Mouse (Mus musculus) midbrain, postnatal 0 days (tissue): Measurements from ENCODE around the gene Slc9a1. TPM values are rescaled to one million over a fixed set of nuclear protein-coding genes. Genes with fewer than 3 reads are reported as not detected.
A peak's percentile ranks its signal among the peaks of the same experiment; 100 is the strongest.

ENCODE experiments used
- ATAC-seq: fragments of 200-750 bp; cut with Nextera tagmentation; 2 replicates; pipeline ENCODE4 v1.8.0; 2017; ENCODE audit warnings: moderate number of reproducible peaks, mild to moderate bottlenecking, moderate TSS enrichment, moderate library complexity; ENCODE audit not compliant: low FRiP score
- DNase-seq: peaks from one replicate; pipeline ENCODE4 v3.0.0-alpha.2; 2015; ENCODE audit warnings: low spot score
- H3K27ac ChIP-seq: fragments of 300-500 bp; sonication (generic); 2 replicates; pipeline ENCODE4 v1.5.1; 2014; ENCODE audit warnings: low read depth, mild to moderate bottlenecking, low read length, mixed read lengths
- H3K27me3 ChIP-seq: fragments of 300-500 bp; sonication (generic); 2 replicates; pipeline ENCODE4 v1.6.1; 2014; ENCODE audit warnings: low read length, control low read depth, mixed read lengths; ENCODE audit not compliant: insufficient read depth
- H3K36me3 ChIP-seq: fragments of 300-500 bp; sonication (generic); 2 replicates; pipeline ENCODE4 v1.6.1; 2014; ENCODE audit warnings: low read length, control low read depth, mixed read lengths; ENCODE audit not compliant: insufficient read depth
- H3K4me1 ChIP-seq: fragments of 300-500 bp; sonication (generic); 2 replicates; pipeline ENCODE4 v1.6.1; 2014; ENCODE audit warnings: mild to moderate bottlenecking, control low read depth, antibody characterized with exemption, low read length, mixed read lengths; ENCODE audit not compliant: insufficient read depth
- H3K4me2 ChIP-seq: fragments of 300-500 bp; sonication (generic); 2 replicates; pipeline ENCODE4 v1.6.1; 2014; ENCODE audit warnings: low read depth, mild to moderate bottlenecking, low read length, mixed read lengths; ENCODE audit not compliant: poor library complexity, severe bottlenecking
- H3K4me3 ChIP-seq: fragments of 300-500 bp; sonication (generic); 2 replicates; pipeline ENCODE4 v1.5.1; 2014; ENCODE audit warnings: low read depth, mild to moderate bottlenecking, low read length, moderate library complexity
- H3K9ac ChIP-seq: fragments of 300-500 bp; sonication (generic); replicated peaks from 2 replicates; pipeline ENCODE4 v1.6.1; 2014; ENCODE audit warnings: mild to moderate bottlenecking, low read length, moderate library complexity, mixed read lengths; ENCODE audit not compliant: poor library complexity, severe bottlenecking
- H3K9me3 ChIP-seq: fragments of 300-500 bp; sonication (generic); 2 replicates; pipeline ENCODE4 v1.6.1; 2016; ENCODE audit warnings: low read length, control low read depth
- CTCF ChIP-seq: IDR thresholded peaks from 2 replicates; pipeline ENCODE4 v1.5.1; 2016; ENCODE audit warnings: antibody characterized with exemption, mild to moderate bottlenecking
- WGBS: fragments of 180-500 bp; shearing (Covaris S2); extraction: QIAGEN DNeasy Blood & Tissue Kit; methylation state at CpG from one replicate; pipeline ENCODE4 v1.1.7; 2014; 5-methylcytosine and 5-hydroxymethylcytosine counted together
- polyA plus RNA-seq: library from polyadenylated mRNA; unstranded; fragments of >200 nt; fragmentation: Nextera tagmentation; extraction: Ambion mirVana; gene quantifications from 2 replicates; pipeline ENCODE4 v1.2.1, GENCODE M21; 2015
- total RNA-seq: library from RNA; depleted of rRNA; stranded (reverse); fragments of >200 nt; gene quantifications from 2 replicates; pipeline ENCODE4 v1.2.3, GENCODE M21; 2014

Slc9a1 gene
- total and polyA plus RNA-seq, 2 experiments from 2014 or later: 12.8 to 34.9 TPM

DNA sequence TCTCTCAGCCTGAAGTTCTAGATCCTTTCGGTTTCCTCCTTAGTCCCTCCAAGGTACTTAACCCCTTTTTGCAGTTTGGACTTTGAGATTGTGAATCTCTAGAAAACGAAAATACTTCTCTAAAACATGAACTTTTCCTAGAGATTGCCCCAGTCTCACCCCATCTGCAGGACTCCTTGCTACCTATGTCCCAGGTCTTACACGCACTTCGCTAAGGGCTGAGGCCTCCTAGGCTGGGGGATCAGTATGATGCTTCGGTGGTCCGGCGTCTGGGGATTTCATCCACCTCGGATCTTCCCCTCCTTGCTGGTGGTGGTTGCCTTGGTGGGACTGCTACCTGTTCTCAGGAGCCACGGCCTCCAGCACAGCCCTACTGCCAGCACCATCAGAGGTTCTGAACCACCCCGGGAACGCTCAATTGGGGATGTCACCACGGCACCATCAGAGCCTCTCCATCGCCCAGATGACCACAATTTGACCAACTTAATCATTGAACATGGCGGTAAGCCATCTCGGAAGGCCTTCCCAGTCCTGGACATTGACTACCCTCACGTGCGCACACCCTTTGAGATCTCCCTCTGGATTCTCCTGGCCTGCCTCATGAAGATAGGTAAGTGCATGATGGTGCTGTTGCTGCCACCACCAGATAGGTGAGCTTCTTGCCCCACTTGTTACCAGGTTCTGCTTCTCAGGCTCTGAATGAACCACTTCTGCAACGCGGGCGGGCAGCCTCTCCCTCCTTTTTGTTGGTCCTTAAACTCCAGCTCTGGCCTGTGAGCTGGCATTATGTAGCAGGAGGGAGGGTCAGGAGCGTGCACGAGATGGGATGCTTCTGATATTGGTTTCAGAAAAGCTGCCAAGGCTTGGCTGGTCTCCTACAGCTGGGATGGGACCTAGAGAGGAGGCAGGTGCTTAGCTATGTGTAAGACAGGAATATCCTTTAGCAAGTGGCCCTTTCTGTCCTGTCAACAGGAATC is 1.1 kb downstream of the Slc9a1 start:
- no peak for DNase-seq
- H3K9ac ChIP-seq: peak overlapping the region; percentile 91
- peak overlapping the region; percentile 91 for H3K4me3 ChIP-seq
- H3K36me3 ChIP-seq: no peaks in the 10 kb centered on the region
- peaks cover 39% of the 10 kb centered on the region for H3K4me1 ChIP-seq
- TF ChIP-seq CTCF: no peak
- WGBS: 69% methylated on average over 22 of the region's 22 CpGs
- H3K27ac ChIP-seq: peak overlapping the region; percentile 79
- no peaks in the 10 kb centered on the region for H3K9me3 ChIP-seq
- ATAC-seq: no peak
- peak overlapping the region; percentile 80 for H3K4me2 ChIP-seq
- H3K27me3 ChIP-seq: no peaks in the 10 kb centered on the region

DNA sequence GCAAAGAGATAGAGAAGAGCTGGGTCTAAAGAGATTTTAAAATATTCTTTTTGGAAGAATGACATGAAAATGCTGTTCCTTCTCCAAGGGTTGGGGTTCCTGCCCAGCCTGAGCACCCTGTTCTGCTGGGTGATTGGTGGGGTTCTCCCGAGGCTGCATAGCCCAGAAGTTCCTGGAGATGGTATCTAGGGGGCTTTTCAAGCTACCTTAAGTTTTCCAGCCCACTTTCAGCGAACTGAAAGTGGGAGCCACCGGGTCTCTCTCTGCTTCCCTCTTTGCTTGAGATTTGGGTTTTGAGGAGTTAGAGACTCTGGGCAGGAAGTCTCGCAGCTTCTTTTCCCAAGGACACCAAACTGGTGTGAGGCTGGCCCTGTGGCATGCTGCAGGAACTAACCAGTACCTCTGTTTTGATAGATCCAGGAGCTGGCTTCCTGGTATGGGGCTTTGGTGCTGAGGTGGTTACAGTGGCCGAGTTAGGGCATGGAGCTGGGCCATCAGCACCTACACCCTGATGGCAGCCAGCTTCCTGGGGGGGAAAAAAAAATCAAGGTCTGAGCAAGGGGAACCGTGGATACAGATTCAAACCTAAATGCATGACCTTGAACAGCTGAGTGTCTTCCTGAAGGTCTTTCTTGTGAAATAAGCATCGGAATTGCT is 2.2 kb downstream of the Slc9a1 start:
- peak overlapping the region; percentile 91 for H3K4me3 ChIP-seq
- H3K9me3 ChIP-seq: no peaks in the 10 kb centered on the region
- no peaks in the 10 kb centered on the region for H3K36me3 ChIP-seq
- H3K4me2 ChIP-seq: peak overlapping the region; percentile 80
- ATAC-seq (no peak), DNase-seq (no peak)
- no peak for TF ChIP-seq CTCF
- H3K27ac ChIP-seq: no peak overlapping the region
- WGBS: 78% methylated on average over 7 of the region's 7 CpGs
- no peaks in the 10 kb centered on the region for H3K27me3 ChIP-seq
- H3K9ac ChIP-seq: 0 out of 2 replicates have a peak overlapping the region, but pooled peaks have one; percentile 29
- H3K4me1 ChIP-seq: peaks cover 44% of the 10 kb centered on the region

GRCm38 (mm10) chr4:133372278-133372665 is 2.8 kb downstream of the Slc9a1 start:
- WGBS: 77% methylated on average over 6 of the region's 6 CpGs
- Histone ChIP-seq H3K27ac (no peak overlapping the region), H3K4me1 (peaks cover 44% of the 10 kb centered on the region), H3K9me3 (no peaks in the 10 kb centered on the region), H3K4me3 (peak overlapping the region; percentile 91), H3K36me3 (no peaks in the 10 kb centered on the region), H3K4me2 (peak overlapping the region; percentile 80), H3K9ac (no peak overlapping the region), H3K27me3 (no peaks in the 10 kb centered on the region)
- DNase-seq: no peak
- ATAC-seq: no peak
- no peak for TF ChIP-seq CTCF

- peaks cover 44% of the 10 kb centered on the region for H3K4me1 ChIP-seq
- H3K9ac ChIP-seq: no peak overlapping the region
- no peaks in the 10 kb centered on the region for H3K36me3 ChIP-seq
- no peak overlapping the region for H3K4me2 ChIP-seq
- ATAC-seq (no peak), DNase-seq (no peak)
- no peak overlapping the region for H3K27ac ChIP-seq
- TF ChIP-seq CTCF: no peak
- H3K9me3 ChIP-seq: no peaks in the 10 kb centered on the region
- no peak overlapping the region for H3K4me3 ChIP-seq
- H3K27me3 ChIP-seq: no peaks in the 10 kb centered on the region
- WGBS: 71% methylated on average over 4 of the region's 4 CpGs
These were observed 4.5 kb downstream of the Slc9a1 start for GRCm38 (mm10) chr4:133374011-133374410.

DNA sequence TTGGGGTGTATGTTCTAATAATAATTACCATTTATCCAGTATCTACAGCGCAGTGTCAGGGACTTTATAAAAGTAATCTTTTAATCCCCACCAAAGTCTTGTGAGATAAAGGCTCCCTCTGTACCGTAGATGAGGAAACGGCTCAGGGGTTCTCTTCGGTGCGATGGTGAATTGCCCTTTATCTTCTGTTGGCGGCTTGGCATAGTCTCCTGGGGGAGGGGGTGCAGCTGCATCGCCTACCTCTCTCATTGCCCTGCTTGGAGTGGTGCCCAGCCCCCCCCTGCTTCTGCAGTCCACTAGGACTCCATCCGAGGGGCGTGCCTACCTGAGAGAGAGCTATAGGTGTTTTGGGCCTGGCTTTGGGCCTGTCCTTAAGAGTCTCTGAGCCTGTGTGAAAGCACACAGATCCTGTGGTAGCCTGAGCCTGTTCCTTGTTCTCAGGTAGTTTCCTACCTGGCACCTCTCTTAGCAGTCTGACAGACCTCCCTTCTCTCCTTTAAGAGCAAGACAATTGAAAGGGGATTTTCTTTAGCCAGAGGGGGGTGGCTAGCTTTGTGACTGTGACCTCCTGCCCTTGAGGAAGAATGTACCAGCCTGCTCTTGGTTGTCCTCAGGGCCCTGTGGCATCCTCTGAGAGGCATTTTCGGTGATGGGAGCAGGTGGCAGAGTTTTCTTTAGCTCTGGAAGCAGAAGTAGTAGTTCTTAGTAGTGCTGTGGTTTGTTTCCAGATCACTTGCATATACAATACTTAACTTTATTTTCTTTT is 6.5 kb downstream of the Slc9a1 start:
- no peak overlapping the region for H3K4me2 ChIP-seq
- 37% methylated on average over 10 of the region's 10 CpGs for WGBS
- H3K4me1 ChIP-seq: peaks cover 41% of the 10 kb centered on the region
- no peak overlapping the region for H3K9ac ChIP-seq
- no peaks in the 10 kb centered on the region for H3K27me3 ChIP-seq
- TF ChIP-seq CTCF: no peak
- no peak overlapping the region for H3K4me3 ChIP-seq
- DNase-seq: no peak
- ATAC-seq: no peak
- H3K9me3 ChIP-seq: no peaks in the 10 kb centered on the region
- no peak overlapping the region for H3K27ac ChIP-seq
- no peaks in the 10 kb centered on the region for H3K36me3 ChIP-seq
